Mouse (Mus musculus) MEL (cell line): Measurements from ENCODE around the gene Nefh. TPM values are rescaled to one million over a fixed set of nuclear protein-coding genes. Genes with fewer than 3 reads are reported as not detected.

ENCODE experiments used
- DNase-seq: peaks from one replicate; pipeline ENCODE4 v3.0.0; 2011; ENCODE audit warnings: low read depth, low spot score
- H3K27ac ChIP-seq: 2 replicates; pipeline ENCODE4 v1.5.1; 2012; ENCODE audit warnings: low read depth, mild to moderate bottlenecking, control low read depth, low read length, moderate library complexity; ENCODE audit not compliant: control insufficient read depth
- H3K27me3 ChIP-seq, 2 experiments: fragments of 150-350 bp in 1 of 2; sonication (generic) in 1 of 2; 2 replicates each; pipeline ENCODE4 v1.6.1; 2012; ENCODE audit warnings: low read length in 2 of 2, mild to moderate bottlenecking in 2 of 2, improper control_type of control experiment in 1 of 2, moderate library complexity in 1 of 2; ENCODE audit not compliant: insufficient read depth in 2 of 2, control insufficient read depth in 1 of 2
- H3K36me3 ChIP-seq, 2 experiments: 2 replicates each; pipeline ENCODE4 v1.6.1; 2012 to 2014; ENCODE audit warnings: low read length in 2 of 2, improper control_type of control experiment in 1 of 2, inconsistent platforms in 1 of 2, mild to moderate bottlenecking in 1 of 2; ENCODE audit not compliant: insufficient read depth in 2 of 2, control insufficient read depth in 1 of 2
- H3K4me1 ChIP-seq, 2 experiments: fragments of 150-350 bp in 1 of 2; sonication (generic) in 1 of 2; 2 replicates each; pipeline ENCODE4 v1.6.1; 2012; ENCODE audit warnings: low read length in 2 of 2, improper control_type of control experiment in 1 of 2, mild to moderate bottlenecking in 1 of 2; ENCODE audit not compliant: insufficient read depth in 2 of 2, control insufficient read depth in 1 of 2
- H3K4me3 ChIP-seq, 2 experiments: fragments of 150-350 bp in 1 of 2; sonication (generic) in 1 of 2; 2 replicates each; pipeline ENCODE4 v1.5.1; 2012; ENCODE audit warnings: low read depth in 2 of 2, low read length in 2 of 2, mild to moderate bottlenecking in 2 of 2, moderate library complexity in 2 of 2, control low read depth in 1 of 2, improper control_type of control experiment in 1 of 2; ENCODE audit not compliant: control insufficient read depth in 1 of 2, insufficient read depth in 1 of 2
- H3K79me2 ChIP-seq: 2 replicates; pipeline ENCODE4 v1.6.1; 2012; ENCODE audit warnings: mild to moderate bottlenecking, low read length, moderate library complexity; ENCODE audit not compliant: control insufficient read depth, poor library complexity, insufficient read depth
- H3K9ac ChIP-seq: 2 replicates; pipeline ENCODE4 v1.6.1; 2012; ENCODE audit warnings: low read depth, mild to moderate bottlenecking, control low read depth, low read length, moderate library complexity; ENCODE audit not compliant: control insufficient read depth, poor library complexity, severe bottlenecking
- H3K9me3 ChIP-seq: fragments of 150-350 bp; sonication (generic); replicated peaks from 2 replicates; pipeline ENCODE4 v1.6.1; 2012; ENCODE audit warnings: mild to moderate bottlenecking, low read length, improper control_type of control experiment, moderate library complexity; ENCODE audit not compliant: insufficient read depth
- BHLHE40 ChIP-seq: IDR thresholded peaks from 2 replicates; pipeline ENCODE4 v1.6.1; 2012; ENCODE audit warnings: low read depth, mild to moderate bottlenecking, inconsistent platforms, low read length, improper control_type of control experiment, borderline replicate concordance
- CHD1 ChIP-seq: IDR thresholded peaks from 2 replicates; pipeline ENCODE4 v1.6.1; 2012; ENCODE audit warnings: low read depth, mild to moderate bottlenecking, inconsistent platforms, low read length, improper control_type of control experiment
- CTCF ChIP-seq, 3 experiments: IDR thresholded peaks in 2 of 3; conservative IDR thresholded peaks in 1 of 3; 2 replicates each; pipeline ENCODE4 v1.5.1; 2011 to 2012; ENCODE audit warnings: low read length in 3 of 3, low read depth in 2 of 3, mild to moderate bottlenecking in 2 of 3, improper control_type of control experiment in 1 of 3, inconsistent platforms in 1 of 3, mixed read lengths in 1 of 3, moderate library complexity in 1 of 3; ENCODE audit not compliant: control insufficient read depth in 1 of 3, insufficient read depth in 1 of 3, poor library complexity in 1 of 3, severe bottlenecking in 1 of 3
- ELF1 ChIP-seq: IDR thresholded peaks from 2 replicates; pipeline ENCODE4 v1.6.1; 2014; ENCODE audit warnings: low read depth, mild to moderate bottlenecking, inconsistent platforms, low read length, improper control_type of control experiment, moderate library complexity
- EP300 ChIP-seq, 2 experiments: IDR thresholded peaks; 2 replicates each; pipeline ENCODE4 v1.6.1; 2011; ENCODE audit warnings: improper control_type of control experiment in 2 of 2, low read length in 2 of 2, low read depth in 1 of 2, mild to moderate bottlenecking in 1 of 2
- ETS1 ChIP-seq: IDR thresholded peaks from 2 replicates; pipeline ENCODE4 v1.6.1; 2012; ENCODE audit warnings: low read depth, mild to moderate bottlenecking, inconsistent platforms, low read length, improper control_type of control experiment, moderate library complexity
- GATA1 ChIP-seq: IDR thresholded peaks from 2 replicates; pipeline ENCODE4 v1.6.1; 2011; ENCODE audit warnings: low read depth, low read length, improper control_type of control experiment
- JUND ChIP-seq: IDR thresholded peaks from 2 replicates; pipeline ENCODE4 v1.6.1; 2011; ENCODE audit warnings: low read depth, mild to moderate bottlenecking, improper control_type of control experiment, low read length
- KAT2A ChIP-seq: conservative IDR thresholded peaks from 2 replicates; pipeline ENCODE4 v1.6.1; 2012; ENCODE audit warnings: low read depth, low read length, improper control_type of control experiment, inconsistent platforms
- MAFK ChIP-seq: IDR thresholded peaks from 2 replicates; pipeline ENCODE4 v1.6.1; 2011; ENCODE audit warnings: low read depth, mild to moderate bottlenecking, low read length, improper control_type of control experiment, borderline replicate concordance
- MXI1 ChIP-seq: IDR thresholded peaks from 2 replicates; pipeline ENCODE4 v1.6.1; 2011; ENCODE audit warnings: mild to moderate bottlenecking, low read depth, low read length, improper control_type of control experiment
- MYC ChIP-seq: IDR thresholded peaks from 2 replicates; pipeline ENCODE4 v1.6.1; 2011; ENCODE audit warnings: low read depth, mild to moderate bottlenecking, low read length, improper control_type of control experiment, moderate library complexity
- NRF1 ChIP-seq: IDR thresholded peaks from 2 replicates; pipeline ENCODE4 v1.6.1; 2014; ENCODE audit warnings: low read depth, mild to moderate bottlenecking, inconsistent platforms, low read length, improper control_type of control experiment, moderate library complexity; ENCODE audit not compliant: poor library complexity, insufficient read depth, severe bottlenecking
- POLR2A ChIP-seq, 2 experiments: IDR thresholded peaks; 2 replicates each; pipeline ENCODE4 v1.6.1; 2011 to 2012; ENCODE audit warnings: low read length in 2 of 2, mild to moderate bottlenecking in 2 of 2, control low read depth in 1 of 2, improper control_type of control experiment in 1 of 2, low read depth in 1 of 2, moderate library complexity in 1 of 2; ENCODE audit not compliant: control insufficient read depth in 1 of 2, insufficient read depth in 1 of 2, poor library complexity in 1 of 2
- POLR2AphosphoS5 ChIP-seq: IDR thresholded peaks from 2 replicates; pipeline ENCODE4 v1.6.1; 2012; ENCODE audit warnings: low read depth, borderline replicate concordance, mild to moderate bottlenecking, inconsistent platforms, low read length, moderate library complexity, mixed read lengths
- RAD21 ChIP-seq: IDR thresholded peaks from 2 replicates; pipeline ENCODE4 v1.6.1; 2011; ENCODE audit warnings: mild to moderate bottlenecking, low read depth, low read length, improper control_type of control experiment
- SIN3A ChIP-seq: IDR thresholded peaks from 2 replicates; pipeline ENCODE4 v1.6.1; 2012; ENCODE audit warnings: low read length, improper control_type of control experiment, inconsistent platforms
- TAL1 ChIP-seq: IDR thresholded peaks from 2 replicates; pipeline ENCODE4 v1.6.1; 2012; ENCODE audit warnings: mild to moderate bottlenecking, inconsistent platforms, low read length, moderate library complexity, mixed read lengths
- TCF12 ChIP-seq: IDR thresholded peaks from 2 replicates; pipeline ENCODE4 v1.6.1; 2014; ENCODE audit warnings: low read depth, mild to moderate bottlenecking, inconsistent platforms, low read length, improper control_type of control experiment, moderate library complexity
- UBTF ChIP-seq: IDR thresholded peaks from 2 replicates; pipeline ENCODE4 v1.6.1; 2012; ENCODE audit warnings: low read depth, mild to moderate bottlenecking, inconsistent platforms, low read length, improper control_type of control experiment, moderate library complexity, borderline replicate concordance; ENCODE audit not compliant: insufficient read depth
- USF1 ChIP-seq: IDR thresholded peaks from 2 replicates; pipeline ENCODE4 v1.6.1; 2014; ENCODE audit warnings: low read depth, mild to moderate bottlenecking, inconsistent platforms, low read length, improper control_type of control experiment, moderate library complexity
- USF2 ChIP-seq, 2 experiments: IDR thresholded peaks; 2 replicates each; pipeline ENCODE4 v1.6.1; 2011 to 2012; ENCODE audit warnings: improper control_type of control experiment in 2 of 2, low read length in 2 of 2, borderline replicate concordance in 1 of 2, inconsistent platforms in 1 of 2, low read depth in 1 of 2, mild to moderate bottlenecking in 1 of 2; ENCODE audit not compliant: insufficient read depth in 1 of 2
- ZC3H11A ChIP-seq: IDR thresholded peaks from 2 replicates; pipeline ENCODE4 v1.6.1; 2012; ENCODE audit warnings: low read depth, mild to moderate bottlenecking, inconsistent platforms, low read length, improper control_type of control experiment
- ZKSCAN1 ChIP-seq: IDR thresholded peaks from 2 replicates; pipeline ENCODE4 v1.6.1; 2012; ENCODE audit warnings: low read depth, mild to moderate bottlenecking, inconsistent platforms, low read length, improper control_type of control experiment, moderate library complexity
- ZMIZ1 ChIP-seq: IDR thresholded peaks from 2 replicates; pipeline ENCODE4 v1.6.1; 2012; ENCODE audit warnings: low read depth, mild to moderate bottlenecking, inconsistent platforms, low read length, improper control_type of control experiment, moderate library complexity
- polyA plus RNA-seq, 2 experiments: library from polyadenylated mRNA; stranded (reverse) in 1 of 2; unstranded in 1 of 2; fragments of >175 nt in 1 of 2; fragments of >200 nt in 1 of 2; gene quantifications; 2 replicates each; pipeline versions ENCODE4 v1.2.1 to v1.2.4; 2012; ENCODE audit warnings: low replicate concordance in 2 of 2, low read depth in 1 of 2; ENCODE audit not compliant: insufficient read length in 2 of 2, insufficient read depth in 1 of 2, missing spikeins in 1 of 2
- total RNA-seq: library from RNA; depleted of rRNA; stranded (reverse); fragments of 300-350 nt; gene quantifications from 2 replicates; pipeline ENCODE4 v1.2.3, GENCODE M21; 2012

Gene Nefh
- total and polyA plus RNA-seq, 3 experiments = 0.03 TPM; not detected in 2

DNA sequence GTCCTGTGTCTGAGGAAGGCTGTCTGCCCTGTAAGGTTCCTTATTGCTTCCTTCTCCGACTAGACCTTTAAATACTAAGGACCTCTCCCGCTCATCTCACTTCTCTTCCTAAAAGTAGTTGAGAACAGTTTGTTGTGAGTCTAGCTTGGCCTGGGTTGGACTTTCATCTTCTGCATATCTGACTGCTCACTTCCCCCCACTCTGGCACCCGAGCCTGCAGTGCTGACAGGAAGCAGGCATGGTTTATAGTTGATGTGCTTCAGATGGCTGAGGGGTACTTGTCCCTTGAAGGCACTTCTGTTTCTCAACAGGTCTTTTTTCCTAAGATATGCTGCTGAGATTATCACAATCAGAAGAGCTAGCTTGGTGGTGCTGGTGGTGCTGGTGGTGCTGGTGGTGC, 41.3 kb upstream of the Nefh start:
- H3K4me3 ChIP-seq = no peak overlapping the region
- peaks cover 19 to 37% of the 10 kb centered on the region in 2 experiments for H3K4me1 ChIP-seq
- no peak overlapping the region for H3K9ac ChIP-seq

DNA sequence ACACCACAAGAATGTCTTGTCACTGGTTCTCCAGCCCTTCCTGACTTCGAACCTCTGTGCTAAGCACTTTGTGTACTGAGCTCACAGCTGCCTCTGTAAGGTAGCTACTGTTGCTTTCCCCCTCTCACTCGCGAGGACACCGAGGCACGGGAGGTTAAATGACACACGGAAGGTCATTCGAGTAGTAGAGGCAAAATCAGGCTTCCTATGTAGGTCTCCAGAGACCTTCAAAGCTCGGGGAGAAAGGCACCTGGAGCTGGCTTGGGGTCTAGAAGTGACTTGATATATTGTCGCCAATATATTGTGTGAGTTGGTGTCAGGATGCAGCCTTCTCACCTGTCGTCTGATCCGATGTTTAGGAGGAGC, 39.6 kb upstream of the Nefh start:
- H3K27ac ChIP-seq = no peak overlapping the region

More for the DNA sequence above, 41.3 kb upstream of the Nefh start:
- peaks cover 20% of the 10 kb centered on the region for H3K79me2 ChIP-seq
- peak; percentile 81 for DNase-seq
- peak overlapping the region; percentile 2; the same call in 1 of the 2 replicates for H3K27ac ChIP-seq
- H3K36me3 ChIP-seq = peaks cover 0 to 36% of the 10 kb centered on the region in 2 experiments; a peak in 2 of 4 replicates
- TF ChIP-seq MAFK (no peak), USF2 (IDR thresholded peaks at IDR 0.05; ENCODE audit: borderline replicate concordance in 1 of 2, insufficient read depth in 1 of 2, low read depth in 1 of 2, low read length in 2 of 2) (no peak), RAD21 (no peak), ETS1 (no peak), TCF12 (0 out of 2 replicates have a peak, but pooled peaks have one; percentile 27), MYC (no peak), ELF1 (no peak), TAL1 (no peak), SIN3A (peak; percentile 39; the same call in 1 of the 2 replicates), NRF1 (no peak), EP300 (IDR thresholded peaks at IDR 0.05; ENCODE audit: low read depth in 1 of 2, low read length in 2 of 2) (peak in 1 of 2 experiments; percentile 29; a peak in 1 of 4 replicates), USF1 (no peak), POLR2A (IDR thresholded peaks at IDR 0.05; ENCODE audit: control insufficient read depth in 1 of 2, insufficient read depth in 1 of 2, low read depth in 1 of 2, low read length in 2 of 2, poor library complexity in 1 of 2) (no peak), JUND (no peak), UBTF (no peak), GATA1 (0 out of 2 replicates have a peak, but pooled peaks have one; percentile 29), ZMIZ1 (no peak), ZC3H11A (no peak), MXI1 (peak; percentile 67)
- H3K9me3 ChIP-seq = no peaks in the 10 kb centered on the region
- H3K27me3 ChIP-seq = no peaks in the 10 kb centered on the region

More for the DNA sequence above, 39.6 kb upstream of the Nefh start:
- H3K9me3 ChIP-seq = no peaks in the 10 kb centered on the region
- no peaks in the 10 kb centered on the region for H3K27me3 ChIP-seq
- H3K4me3 ChIP-seq = peak overlapping the region; percentile 92 to 95
- H3K4me1 ChIP-seq = peaks cover 24 to 48% of the 10 kb centered on the region in 2 experiments
- no peak for DNase-seq
- no peak for TF ChIP-seq BHLHE40
- no peak for TF ChIP-seq ZC3H11A
- TF ChIP-seq EP300 (IDR thresholded peaks at IDR 0.05; ENCODE audit: low read depth in 1 of 2, low read length in 2 of 2) = no peak
- no peak for TF ChIP-seq CTCF (IDR thresholded peaks at IDR 0.05 in 2 of 3, conservative IDR thresholded peaks at IDR 0.05 in 1 of 3; ENCODE audit: control insufficient read depth in 1 of 3, insufficient read depth in 1 of 3, low read depth in 2 of 3, low read length in 3 of 3, poor library complexity in 1 of 3, severe bottlenecking in 1 of 3)
- TF ChIP-seq CHD1 = no peak
- TF ChIP-seq TAL1 = no peak
- TF ChIP-seq SIN3A = no peak
- no peak for TF ChIP-seq KAT2A
- no peak for TF ChIP-seq POLR2AphosphoS5
- no peak for TF ChIP-seq TCF12
- no peak for TF ChIP-seq JUND
- TF ChIP-seq ZKSCAN1 = no peak
- H3K36me3 ChIP-seq = peaks cover 0 to 46% of the 10 kb centered on the region in 2 experiments; a peak in 2 of 4 replicates
- peak overlapping the region; percentile 91 for H3K9ac ChIP-seq
- peaks cover 19% of the 10 kb centered on the region for H3K79me2 ChIP-seq
